Mouse (Mus musculus): ENCODE data around the gene Pam16. TPM values are rescaled to one million over a fixed set of nuclear protein-coding genes. Genes with fewer than 3 reads are reported as not detected.
A peak's percentile ranks its signal among the peaks of the same experiment; 100 is the strongest.

Pam16 gene
- polyA plus RNA-seq, 1 experiment from 2014 or later = 131 TPM

GRCm38 (mm10) chr16:4654706-4655105, 29.9 kb upstream of the Pam16 start:
- Histone ChIP-seq H3K36me3 (peaks cover 67% of the 10 kb centered on the region), H3K4me3 (no peak overlapping the region), H3K9me3 (no peaks in the 10 kb centered on the region), H3K4me1 (replicated peaks) (peaks cover 64% of the 10 kb centered on the region), H3K27ac (peak overlapping the region; percentile 72; the same call in 1 of the 2 replicates), H3K27me3 (ENCODE audit: insufficient read depth, poor library complexity, severe bottlenecking) (no peaks in the 10 kb centered on the region)
- WGBS = 83% methylated on average over 10 of the region's 10 CpGs
- DNase-seq (ENCODE audit: low spot score) = no peak

DNA sequence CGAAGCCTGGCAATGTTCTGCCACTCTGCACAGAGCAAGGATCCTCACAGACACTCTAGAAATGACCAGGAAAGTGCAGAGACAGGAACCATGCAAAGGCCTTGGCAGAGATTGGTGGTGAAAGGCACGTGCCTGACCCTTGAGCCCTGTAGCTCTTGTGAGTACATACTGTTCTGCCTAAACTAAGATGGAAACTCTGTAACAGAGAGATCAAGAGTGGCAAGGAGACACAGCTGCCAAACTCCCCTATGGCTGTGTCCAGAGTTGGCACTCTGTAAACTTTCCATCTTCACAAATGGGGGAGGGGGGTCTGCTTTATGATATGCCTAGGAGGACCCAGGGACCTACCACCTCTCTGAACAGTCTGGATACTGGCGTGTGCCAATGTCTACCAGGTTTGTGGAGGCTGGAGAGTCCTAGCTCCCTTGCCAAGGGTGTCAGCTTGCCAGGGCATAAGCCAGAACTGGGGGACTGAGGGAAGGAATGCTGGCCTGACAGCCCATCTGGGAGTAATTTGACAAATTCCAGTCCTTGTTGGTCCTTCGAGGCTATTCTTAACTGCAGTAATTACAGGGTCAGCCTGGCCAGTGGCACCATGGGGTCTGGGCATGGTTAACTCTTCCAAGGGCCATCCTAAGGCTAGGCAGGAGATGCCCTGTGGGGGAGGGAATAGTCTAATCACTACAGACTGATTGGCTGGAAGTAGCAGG, 28.1 kb upstream of the Pam16 start:
- H3K4me1 ChIP-seq (replicated peaks) = peaks cover 71% of the 10 kb centered on the region
- H3K27ac ChIP-seq = peak overlapping the region; percentile 75
- H3K27me3 ChIP-seq (ENCODE audit: insufficient read depth, poor library complexity, severe bottlenecking) = no peaks in the 10 kb centered on the region
- H3K36me3 ChIP-seq = peaks cover 79% of the 10 kb centered on the region
- 68% methylated on average over 4 of the region's 4 CpGs for WGBS
- no peak for DNase-seq (ENCODE audit: low spot score)
- H3K4me3 ChIP-seq = no peak overlapping the region
- no peaks in the 10 kb centered on the region for H3K9me3 ChIP-seq

DNA sequence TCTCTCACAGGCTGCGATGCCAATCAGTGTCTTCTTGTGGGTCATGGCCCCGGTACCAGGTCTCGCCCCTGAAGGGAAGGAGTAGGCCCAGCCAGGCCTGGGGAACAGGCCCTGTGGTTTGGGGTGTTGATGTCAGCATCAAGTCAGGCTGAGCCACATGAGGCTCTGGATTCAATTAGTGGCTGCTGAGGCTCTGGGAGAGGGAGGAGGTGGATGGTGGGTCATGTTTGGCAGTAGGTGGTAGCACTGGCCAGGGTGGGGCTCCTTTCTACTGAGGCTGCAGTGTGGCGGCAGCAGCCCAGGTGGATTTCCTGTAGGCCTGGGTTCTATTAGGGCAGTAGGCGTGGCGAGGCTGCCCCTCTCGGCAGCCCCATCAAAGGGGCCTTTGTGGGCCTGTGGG, 26.8 kb upstream of the Pam16 start:
- H3K9me3 ChIP-seq = no peaks in the 10 kb centered on the region
- H3K4me3 ChIP-seq = no peak overlapping the region
- H3K4me1 ChIP-seq (replicated peaks) = peaks cover 78% of the 10 kb centered on the region
- H3K27ac ChIP-seq = peak overlapping the region; percentile 75
- WGBS = 68% methylated on average over 7 of the region's 7 CpGs
- DNase-seq (ENCODE audit: low spot score) = peak; percentile 74
- no peaks in the 10 kb centered on the region for H3K27me3 ChIP-seq (ENCODE audit: insufficient read depth, poor library complexity, severe bottlenecking)
- H3K36me3 ChIP-seq = peaks cover 77% of the 10 kb centered on the region

- Histone ChIP-seq H3K27me3 (ENCODE audit: insufficient read depth, poor library complexity, severe bottlenecking) (no peaks in the 10 kb centered on the region), H3K4me1 (replicated peaks) (peaks cover 78% of the 10 kb centered on the region), H3K9me3 (no peaks in the 10 kb centered on the region), H3K36me3 (peaks cover 73% of the 10 kb centered on the region), H3K4me3 (no peak overlapping the region), H3K27ac (peak overlapping the region; percentile 75)
- 78% methylated on average over 1 of the region's 1 CpGs for WGBS
- no peak for DNase-seq (ENCODE audit: low spot score)
Observed at GRCm38 (mm10) chr16:4651081-4651480, 26.3 kb upstream of the Pam16 start.

DNA sequence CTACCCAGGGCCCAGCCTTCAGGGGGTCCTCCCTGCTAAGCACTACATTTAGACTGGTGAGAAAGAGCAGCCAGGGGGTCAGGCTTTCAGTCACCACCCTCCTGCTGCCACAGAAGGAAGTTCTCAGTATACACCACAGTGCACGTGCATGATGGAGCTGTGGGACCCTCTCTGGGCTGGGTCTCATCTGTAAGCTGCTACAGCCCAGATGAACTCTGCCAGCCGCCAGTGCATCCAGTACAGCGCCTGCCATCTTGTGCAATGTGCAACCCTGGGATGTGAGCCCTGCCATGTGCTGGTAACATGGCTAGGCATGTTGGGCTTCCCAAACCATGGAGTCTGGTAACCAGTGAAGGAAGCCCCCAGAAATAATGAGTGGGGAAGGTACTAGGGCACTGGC, 25.4 kb upstream of the Pam16 start:
- Histone ChIP-seq H3K36me3 (peaks cover 66% of the 10 kb centered on the region), H3K4me3 (no peak overlapping the region), H3K4me1 (replicated peaks) (peaks cover 77% of the 10 kb centered on the region), H3K27ac (peak overlapping the region; percentile 37), H3K9me3 (no peaks in the 10 kb centered on the region), H3K27me3 (ENCODE audit: insufficient read depth, poor library complexity, severe bottlenecking) (no peaks in the 10 kb centered on the region)
- 90% methylated on average over 3 of the region's 3 CpGs for WGBS
- DNase-seq (ENCODE audit: low spot score) = no peak

DNA sequence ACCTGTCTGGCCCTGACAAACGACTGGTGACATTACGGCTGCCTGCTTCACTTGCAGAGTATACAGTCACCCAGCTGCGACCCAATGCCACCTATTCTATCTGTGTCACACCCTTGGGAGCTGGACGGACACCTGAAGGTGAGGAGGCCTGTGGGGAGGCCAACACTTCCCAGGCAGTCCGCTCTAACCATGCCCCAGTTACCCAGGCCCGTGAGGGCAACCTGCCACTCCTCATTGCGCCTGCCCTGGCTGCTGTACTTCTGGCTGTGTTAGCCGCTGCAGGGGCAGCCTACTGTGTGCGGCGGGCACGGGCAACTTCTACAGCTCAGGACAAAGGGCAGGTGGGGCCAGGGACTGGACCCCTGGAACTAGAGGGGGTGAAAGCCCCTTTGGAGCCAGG, 24.9 kb upstream of the Pam16 start:
- Histone ChIP-seq H3K27me3 (ENCODE audit: insufficient read depth, poor library complexity, severe bottlenecking) (no peaks in the 10 kb centered on the region), H3K4me3 (no peak overlapping the region), H3K36me3 (peaks cover 62% of the 10 kb centered on the region), H3K9me3 (no peaks in the 10 kb centered on the region), H3K4me1 (replicated peaks) (peaks cover 75% of the 10 kb centered on the region), H3K27ac (peak overlapping the region; percentile 37)
- DNase-seq (ENCODE audit: low spot score) = no peak
- 91% methylated on average over 11 of the region's 11 CpGs for WGBS

- peaks cover 75% of the 10 kb centered on the region for H3K4me1 ChIP-seq (replicated peaks)
Observed at GRCm38 (mm10) chr16:4649211-4649610, 24.4 kb upstream of the Pam16 start.

DNA sequence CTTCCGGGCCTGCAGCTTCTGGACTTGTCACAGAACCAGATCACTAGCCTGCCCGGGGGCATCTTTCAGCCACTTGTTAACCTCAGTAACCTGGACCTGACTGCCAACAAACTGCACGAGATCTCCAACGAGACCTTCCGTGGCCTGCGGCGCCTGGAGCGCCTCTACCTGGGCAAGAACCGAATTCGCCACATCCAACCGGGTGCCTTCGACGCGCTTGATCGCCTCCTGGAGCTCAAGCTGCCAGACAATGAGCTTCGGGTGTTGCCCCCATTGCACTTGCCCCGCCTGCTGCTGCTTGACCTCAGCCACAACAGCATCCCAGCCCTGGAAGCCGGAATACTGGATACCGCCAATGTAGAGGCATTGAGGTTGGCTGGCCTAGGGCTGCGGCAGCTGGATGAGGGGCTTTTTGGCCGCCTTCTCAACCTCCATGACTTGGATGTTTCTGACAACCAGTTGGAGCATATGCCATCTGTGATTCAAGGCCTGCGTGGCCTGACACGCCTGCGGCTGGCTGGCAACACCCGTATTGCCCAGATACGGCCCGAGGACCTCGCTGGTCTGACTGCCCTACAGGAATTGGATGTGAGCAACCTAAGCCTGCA, 23.7 kb upstream of the Pam16 start:
- Histone ChIP-seq H3K27me3 (ENCODE audit: insufficient read depth, poor library complexity, severe bottlenecking) (no peaks in the 10 kb centered on the region), H3K4me1 (replicated peaks) (peaks cover 82% of the 10 kb centered on the region), H3K36me3 (peaks cover 55% of the 10 kb centered on the region), H3K27ac (peak overlapping the region; percentile 37), H3K9me3 (no peaks in the 10 kb centered on the region), H3K4me3 (no peak overlapping the region)
- 84% methylated on average over 28 of the region's 28 CpGs for WGBS
- DNase-seq (ENCODE audit: low spot score) = no peak

More at GRCm38 (mm10) chr16:4649211-4649610, 24.4 kb upstream of the Pam16 start:
- Histone ChIP-seq H3K27ac (peak overlapping the region; percentile 37), H3K27me3 (ENCODE audit: insufficient read depth, poor library complexity, severe bottlenecking) (no peaks in the 10 kb centered on the region), H3K4me3 (no peak overlapping the region), H3K9me3 (no peaks in the 10 kb centered on the region), H3K36me3 (peaks cover 59% of the 10 kb centered on the region)
- WGBS = 85% methylated on average over 5 of the region's 5 CpGs
- DNase-seq (ENCODE audit: low spot score) = no peak

DNA sequence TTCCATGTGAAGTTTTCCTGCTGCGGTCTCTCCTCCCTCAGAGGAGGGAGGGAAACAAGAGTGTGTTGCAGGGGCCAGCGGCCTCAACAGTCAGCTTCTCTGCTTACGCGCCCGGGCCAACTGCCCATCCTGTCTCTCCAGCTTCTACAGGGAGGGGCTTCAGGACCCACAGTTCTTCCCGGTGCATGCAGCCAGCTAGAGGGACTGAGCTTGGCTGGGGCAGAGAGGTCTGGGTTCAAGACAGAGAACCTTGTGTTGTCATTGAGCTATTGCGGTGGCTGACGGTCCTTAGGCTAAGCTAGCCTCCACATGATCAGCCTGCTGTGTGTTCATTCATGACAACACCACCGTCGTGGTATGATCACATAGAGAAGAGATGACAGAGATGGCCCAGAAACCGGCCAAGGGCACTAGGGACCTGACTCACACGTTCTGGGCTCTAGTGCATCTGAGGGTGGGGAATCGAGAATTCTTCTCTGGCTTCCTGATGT, 22.9 kb upstream of the Pam16 start:
- peak overlapping the region; percentile 37 for H3K27ac ChIP-seq
- no peak overlapping the region for H3K4me3 ChIP-seq
- 75% methylated on average over 13 of the region's 13 CpGs for WGBS
- no peak for DNase-seq (ENCODE audit: low spot score)
- no peaks in the 10 kb centered on the region for H3K27me3 ChIP-seq (ENCODE audit: insufficient read depth, poor library complexity, severe bottlenecking)
- H3K36me3 ChIP-seq = peaks cover 46% of the 10 kb centered on the region
- H3K9me3 ChIP-seq = no peaks in the 10 kb centered on the region
- peaks cover 84% of the 10 kb centered on the region for H3K4me1 ChIP-seq (replicated peaks)

DNA sequence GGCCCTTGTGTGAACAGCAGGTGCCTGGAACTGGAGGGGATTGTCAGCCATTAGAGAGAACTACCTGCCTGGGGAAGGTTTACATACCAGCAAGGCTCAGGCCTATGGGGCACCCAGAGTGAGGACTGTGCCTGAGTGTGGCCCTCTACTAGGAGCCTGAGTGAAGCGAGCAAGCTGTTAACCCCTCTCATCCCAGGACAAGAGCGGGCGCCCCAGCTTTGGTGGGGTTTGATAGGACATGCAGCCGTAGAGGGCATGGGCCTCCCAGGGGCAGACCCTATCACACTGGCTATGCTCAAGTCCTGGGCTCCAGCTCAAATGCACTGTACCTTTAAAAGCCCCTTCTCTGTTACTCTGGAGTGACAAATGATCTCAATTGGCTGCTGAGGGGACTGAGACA, 22.0 kb upstream of the Pam16 start:
- no peak for DNase-seq (ENCODE audit: low spot score)
- H3K4me3 ChIP-seq = 0 out of 2 replicates have a peak overlapping the region, but pooled peaks have one; percentile 11
- H3K27me3 ChIP-seq (ENCODE audit: insufficient read depth, poor library complexity, severe bottlenecking) = no peaks in the 10 kb centered on the region
- no peaks in the 10 kb centered on the region for H3K9me3 ChIP-seq
- H3K36me3 ChIP-seq = peaks cover 38% of the 10 kb centered on the region
- peaks cover 84% of the 10 kb centered on the region for H3K4me1 ChIP-seq (replicated peaks)
- peak overlapping the region; percentile 66; the same call in 1 of the 2 replicates for H3K27ac ChIP-seq
- WGBS = 71% methylated on average over 4 of the region's 4 CpGs

- no peak for DNase-seq (ENCODE audit: low spot score)
- WGBS = 83% methylated on average over 4 of the region's 4 CpGs
- H3K36me3 ChIP-seq = peaks cover 28% of the 10 kb centered on the region
- H3K4me1 ChIP-seq (replicated peaks) = peaks cover 85% of the 10 kb centered on the region
- H3K27me3 ChIP-seq (ENCODE audit: insufficient read depth, poor library complexity, severe bottlenecking) = no peaks in the 10 kb centered on the region
- H3K4me3 ChIP-seq = no peak overlapping the region
- no peaks in the 10 kb centered on the region for H3K9me3 ChIP-seq
- peak overlapping the region; percentile 66; the same call in 1 of the 2 replicates for H3K27ac ChIP-seq
Observed at GRCm38 (mm10) chr16:4645867-4646266, 21.1 kb upstream of the Pam16 start.

DNA sequence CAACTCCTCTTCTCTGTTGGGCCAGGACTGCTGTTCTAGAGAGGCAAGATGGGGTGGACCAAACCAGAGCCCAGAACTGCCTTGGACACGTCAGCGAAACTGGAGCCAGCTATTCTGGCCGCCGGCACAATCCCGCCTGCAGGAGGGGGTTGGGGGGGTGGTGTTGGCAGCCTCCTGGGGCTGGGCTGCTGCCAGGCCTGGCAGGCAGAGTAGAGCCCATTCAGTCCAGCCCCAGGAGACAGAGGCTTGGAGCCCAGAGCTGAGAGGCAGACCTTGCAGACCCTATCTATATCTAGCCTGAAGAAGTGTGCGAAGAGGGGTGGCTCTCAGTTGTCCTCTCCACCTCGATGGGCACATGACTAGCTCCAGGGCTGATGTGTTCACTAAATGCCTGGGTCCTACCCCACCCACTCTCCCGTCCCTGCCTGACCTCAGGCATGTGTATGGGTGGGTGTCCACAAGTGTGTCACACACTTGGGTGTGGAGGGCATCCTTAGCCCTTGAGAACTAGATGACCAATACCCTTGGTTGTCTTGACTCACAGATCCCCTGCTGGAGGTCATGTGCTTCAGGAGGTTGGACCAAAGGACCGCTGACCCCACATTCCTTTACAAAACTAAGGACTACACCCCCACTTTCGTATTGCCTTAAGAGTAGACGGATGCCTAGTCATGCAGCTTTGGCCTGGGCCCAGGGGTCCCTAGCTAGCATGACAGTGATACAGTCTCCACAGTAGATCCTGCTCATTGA, 19.1 kb upstream of the Pam16 start:
- WGBS = 72% methylated on average over 11 of the region's 11 CpGs
- peak overlapping the region; percentile 89; the same call in 1 of the 2 replicates for H3K27ac ChIP-seq
- no peaks in the 10 kb centered on the region for H3K27me3 ChIP-seq (ENCODE audit: insufficient read depth, poor library complexity, severe bottlenecking)
- H3K4me1 ChIP-seq (replicated peaks) = peaks cover 91% of the 10 kb centered on the region
- no peak for DNase-seq (ENCODE audit: low spot score)
- H3K36me3 ChIP-seq = peaks cover 10% of the 10 kb centered on the region
- no peaks in the 10 kb centered on the region for H3K9me3 ChIP-seq
- H3K4me3 ChIP-seq = no peak overlapping the region

Data from hindbrain, embryonic 10.5 days (tissue).